Mouse (Mus musculus): ENCODE measurements at regions not wholly inside any gene's neighbourhood (a gene's known extent, or its start where the extent isn't known, plus 50 kb on each side); places are given as distances from the start of the nearest gene placed in this dataset.

DNA sequence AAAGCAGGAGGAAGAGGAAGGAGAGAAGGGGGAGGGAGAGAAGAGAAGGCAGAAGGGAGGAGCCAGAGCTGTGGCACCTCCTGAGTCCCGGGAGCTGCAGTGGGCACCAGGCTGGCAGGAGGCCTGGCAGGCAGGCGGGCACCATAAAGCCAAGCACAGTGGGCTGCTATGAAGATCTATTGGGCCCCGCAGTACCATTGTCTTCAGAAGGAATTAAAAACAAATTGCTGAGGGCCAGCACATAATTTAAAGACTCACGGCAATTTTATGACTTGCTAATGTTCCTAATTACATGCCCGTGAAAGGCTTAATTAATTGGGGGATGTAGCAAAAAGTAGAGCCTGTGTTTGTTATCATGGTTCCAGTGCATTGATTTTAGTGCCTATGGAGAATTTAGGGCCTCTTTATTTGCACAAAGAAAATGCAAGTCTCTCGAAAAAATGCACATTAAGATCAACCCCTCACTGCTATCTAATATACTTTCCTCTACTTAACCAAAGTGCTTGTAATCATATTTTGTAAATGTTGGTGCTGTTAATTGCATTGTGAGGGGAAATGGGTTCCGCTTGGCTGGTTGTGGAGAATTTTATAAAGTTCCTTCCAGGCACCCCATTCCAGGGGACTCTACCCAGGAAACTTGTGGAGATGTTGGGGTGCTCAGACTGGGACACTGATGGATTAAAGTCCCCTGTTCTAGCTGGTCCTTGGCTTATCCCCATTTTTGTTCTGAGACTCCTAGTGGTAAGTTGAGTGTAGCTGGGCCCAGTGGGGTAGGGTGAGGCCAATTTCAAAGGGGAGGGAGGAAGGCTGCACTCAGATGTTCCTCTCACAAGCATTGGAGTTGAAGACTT lies 85.7 kb upstream of the Lhx1 start:
- TF ChIP-seq CTCF (IDR thresholded peaks at IDR 0.05; ENCODE audit: borderline replicate concordance, insufficient read depth, low read depth, low read length) (no peak), POLR2A (IDR thresholded peaks at IDR 0.05; ENCODE audit: borderline replicate concordance, insufficient read depth, low read length) (no peak)
